Mouse (Mus musculus): ENCODE measurements around the gene Spsb1. TPM values are rescaled to one million over a fixed set of nuclear protein-coding genes. Genes with fewer than 3 reads are reported as not detected.

Gene Spsb1
- polyA plus RNA-seq, 1 experiment from 2014 or later: 15.6 TPM

DNA sequence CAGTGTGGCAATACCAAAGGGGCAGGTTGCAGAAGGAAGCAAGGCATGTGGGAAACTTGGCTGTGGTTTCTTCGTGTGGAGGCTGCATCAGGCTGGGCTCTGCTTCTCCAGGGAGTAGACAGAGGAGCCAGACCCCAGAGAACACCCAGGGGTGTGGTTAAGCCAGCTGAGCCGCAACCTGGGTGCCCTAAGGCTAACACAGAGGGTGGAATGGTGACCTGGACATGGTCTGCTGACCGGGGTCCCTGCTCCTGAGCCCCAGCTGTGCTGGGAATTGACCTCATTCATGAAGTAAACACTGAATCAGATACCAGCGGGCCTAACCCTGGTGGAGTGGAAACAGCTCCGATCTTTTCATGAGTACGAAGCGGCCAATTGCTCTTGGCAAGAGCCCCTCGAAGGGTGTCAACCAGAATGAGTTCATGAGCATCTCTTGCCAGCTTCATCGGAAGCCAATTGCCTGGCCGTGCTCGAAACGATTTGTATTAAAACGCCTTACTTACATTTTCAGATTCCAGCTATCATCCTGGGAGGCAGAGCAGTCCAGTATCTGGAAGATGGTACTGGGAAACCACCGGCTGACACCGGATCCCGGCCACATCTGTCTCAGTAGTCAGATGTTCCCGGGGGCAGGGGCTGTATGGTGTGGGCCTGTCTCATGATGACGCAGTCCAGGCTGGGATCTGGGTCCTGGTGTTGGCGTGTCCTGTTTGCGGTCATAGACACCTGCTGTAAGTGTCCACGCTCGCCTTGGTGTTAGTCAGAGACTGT, 107.8 kb downstream of the Spsb1 start:
- no peaks in the 10 kb centered on the region for H3K36me3 ChIP-seq
- no peaks in the 10 kb centered on the region for H3K27me3 ChIP-seq (replicated peaks)
- no peak for ATAC-seq (ENCODE audit: insufficient read depth, low FRiP score, low read depth)
- no peaks in the 10 kb centered on the region for H3K9me3 ChIP-seq
- H3K4me2 ChIP-seq: no peak overlapping the region
- H3K27ac ChIP-seq: no peak overlapping the region
- 64% methylated on average over 22 of the region's 22 CpGs for WGBS
- no peak overlapping the region for H3K4me3 ChIP-seq (replicated peaks)
- H3K9ac ChIP-seq: no peak overlapping the region
- peaks cover 3% of the 10 kb centered on the region; the same call in 1 of the 2 replicates for H3K4me1 ChIP-seq

Other genes with a start within 250 kb of the Spsb1 start
- gene Tmem201, start 217.0 kb downstream of the Spsb1 start, polyA plus RNA-seq (2015; fragmentation: Nextera tagmentation; extraction: Ambion mirVana): 24.0 and 26.8 TPM in 2 replicates
- gene Slc25a33, start 180.8 kb downstream of the Spsb1 start, polyA plus RNA-seq (2015; fragmentation: Nextera tagmentation; extraction: Ambion mirVana): 10.4 and 10.6 TPM in 2 replicates
- 14.4 and 15.3 TPM in 2 replicates for gene H6pd, start 54.0 kb upstream of the Spsb1 start, polyA plus RNA-seq (2015; fragmentation: Nextera tagmentation; extraction: Ambion mirVana)
- 1.2 and 1.3 TPM in 2 replicates for gene Gpr157, start 132.3 kb upstream of the Spsb1 start, polyA plus RNA-seq (2015; fragmentation: Nextera tagmentation; extraction: Ambion mirVana)
- 1.6 and 2.4 TPM in 2 replicates for gene Slc2a5, start 164.2 kb upstream of the Spsb1 start, polyA plus RNA-seq (2015; fragmentation: Nextera tagmentation; extraction: Ambion mirVana)
- 0.08 and 0.15 TPM in 2 replicates for gene Slc2a7, start 193.9 kb upstream of the Spsb1 start, polyA plus RNA-seq (2015; fragmentation: Nextera tagmentation; extraction: Ambion mirVana)
- gene Car6, start 246.3 kb upstream of the Spsb1 start, polyA plus RNA-seq (2015; fragmentation: Nextera tagmentation; extraction: Ambion mirVana): not detected in 2 replicates

All from stomach, embryonic 15.5 days (tissue).